ENCODE assay signal across 22 mouse cellular contexts in the genomic region with DNA sequence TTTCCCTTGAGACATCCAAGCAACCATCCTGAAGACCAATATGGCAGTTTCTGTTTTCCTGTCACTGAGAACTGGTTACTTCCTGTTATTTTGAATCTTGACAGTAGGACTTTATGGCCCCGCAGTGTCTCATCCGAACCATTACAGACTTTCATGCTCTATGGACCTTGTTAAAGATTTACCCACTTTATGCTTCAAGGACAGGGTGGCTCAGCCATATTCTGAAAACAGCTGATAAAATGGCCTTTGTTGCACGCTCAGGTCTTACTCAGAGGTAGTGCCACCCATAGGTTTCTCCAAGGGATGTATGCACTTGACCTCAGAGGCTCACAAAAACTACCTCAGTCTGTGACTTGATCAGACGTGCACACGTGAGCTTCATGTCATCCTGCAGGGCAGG.
"Had no signal": no experiment of that assay in that cellular context is flagged by ENCODE, and none has a peak within 500 bp of the region (broad histone marks: within the 10 kb centered on the region; RNA-seq: fewer than 3 reads in every experiment).

No protein-coding gene starts in this region.

- H3K36me3 ChIP-seq: midbrain, embryonic 12.5 days; midbrain, embryonic 15.5 days; neural tube, embryonic 12.5 days had no signal

- ATAC-seq: liver, postnatal 0 days; lung, postnatal 0 days; midbrain, embryonic 15.5 days had no signal

- DNase-seq: kidney, adult 18-20 months; kidney, postnatal 14 days; liver, postnatal 0 days; lung, embryonic 14.5 days; right cerebral cortex, adult 18-20 months; right cerebral cortex, postnatal 14 days; right cerebral cortex, postnatal 4 days; spleen, adult 18-20 months; thymus, adult 18-20 months; thymus, postnatal 36 days had no signal

- H3K4me2 ChIP-seq: limb, embryonic 12.5 days; limb, embryonic 15.5 days; liver, embryonic 11.5 days; lung, embryonic 14.5 days; midbrain, embryonic 12.5 days; midbrain, embryonic 15.5 days; neural tube, embryonic 12.5 days; neural tube, embryonic 15.5 days; stomach, embryonic 15.5 days had no signal

- H3K27ac ChIP-seq: left cerebral cortex, adult 2 months; limb, embryonic 12.5 days; limb, embryonic 15.5 days; liver, embryonic 14.5 days; macrophage; midbrain, embryonic 12.5 days; midbrain, embryonic 15.5 days; neural tube, embryonic 12.5 days; neural tube, embryonic 15.5 days; stomach, embryonic 15.5 days had no signal

- H3K4me1 ChIP-seq: limb, embryonic 12.5 days; limb, embryonic 15.5 days; midbrain, embryonic 12.5 days; midbrain, embryonic 15.5 days; neural tube, embryonic 12.5 days; neural tube, embryonic 15.5 days; stomach, embryonic 15.5 days had no signal

- H3K9me3 ChIP-seq: limb, embryonic 12.5 days; limb, embryonic 15.5 days; midbrain, embryonic 12.5 days; midbrain, embryonic 15.5 days; neural tube, embryonic 12.5 days; neural tube, embryonic 15.5 days; stomach, embryonic 15.5 days had no signal

- H3K9ac ChIP-seq: limb, embryonic 12.5 days; limb, embryonic 15.5 days; liver, embryonic 14.5 days; liver, postnatal 0 days; lung, embryonic 14.5 days; midbrain, embryonic 12.5 days; midbrain, embryonic 15.5 days; neural tube, embryonic 12.5 days; neural tube, embryonic 15.5 days; stomach, embryonic 15.5 days had no signal

- H3K27me3 ChIP-seq: limb, embryonic 12.5 days; midbrain, embryonic 12.5 days; midbrain, embryonic 15.5 days; neural tube, embryonic 12.5 days; neural tube, embryonic 15.5 days; stomach, embryonic 15.5 days had no signal

- H3K4me3 ChIP-seq: left cerebral cortex, adult 2 months; limb, embryonic 12.5 days; limb, embryonic 15.5 days; midbrain, embryonic 12.5 days; midbrain, embryonic 15.5 days; neural tube, embryonic 12.5 days; neural tube, embryonic 15.5 days; stomach, embryonic 15.5 days had no signal
